Mouse (Mus musculus): ENCODE data around the gene Olfr1359.

GRCm38 (mm10) chr13:21729544-21729943, 31.6 kb downstream of the Olfr1359 start:
- no peak for TF ChIP-seq POLR2A (IDR thresholded peaks at IDR 0.05; ENCODE audit: low read depth, low read length)
- TF ChIP-seq CTCF (conservative IDR thresholded peaks at IDR 0.05; ENCODE audit: insufficient read depth, insufficient read length, low read depth, low read length) = no peak

Measured in kidney, adult 2 months (tissue).